Mouse (Mus musculus) stomach, postnatal 0 days (tissue): ENCODE data around the gene C2cd2. TPM values are rescaled to one million over a fixed set of nuclear protein-coding genes. Genes with fewer than 3 reads are reported as not detected.

Source experiments
- ATAC-seq: fragments of 200-750 bp; cut with Nextera tagmentation; 2 replicates; pipeline ENCODE4 v1.8.0; 2017; ENCODE audit not compliant: low FRiP score, low TSS enrichment
- DNase-seq: peaks from one replicate; pipeline ENCODE4 v3.0.0-alpha.2; 2016; ENCODE audit warnings: low spot score
- H3K27ac ChIP-seq: fragments of 300-500 bp; sonication (generic); replicated peaks from 2 replicates; pipeline ENCODE4 v1.5.1; 2014; ENCODE audit warnings: mild to moderate bottlenecking, control low read depth
- H3K27me3 ChIP-seq: fragments of 300-500 bp; sonication (generic); 2 replicates; pipeline ENCODE4 v1.6.1; 2014; ENCODE audit warnings: low read length; ENCODE audit not compliant: control insufficient read depth, insufficient read depth
- H3K36me3 ChIP-seq: fragments of 300-500 bp; sonication (generic); 2 replicates; pipeline ENCODE4 v1.6.1; 2014; ENCODE audit warnings: low read length, mixed read lengths; ENCODE audit not compliant: control insufficient read depth, insufficient read depth
- H3K4me1 ChIP-seq: fragments of 300-500 bp; sonication (generic); replicated peaks from 2 replicates; pipeline ENCODE4 v1.6.1; 2014; ENCODE audit warnings: antibody characterized with exemption; ENCODE audit not compliant: control insufficient read depth, insufficient read depth
- H3K4me2 ChIP-seq: fragments of 300-500 bp; sonication (generic); replicated peaks from 2 replicates; pipeline ENCODE4 v1.6.1; 2014; ENCODE audit warnings: low read depth, mild to moderate bottlenecking, control low read depth, moderate library complexity
- H3K4me3 ChIP-seq: fragments of 300-500 bp; sonication (generic); 2 replicates; pipeline ENCODE4 v1.5.1; 2014; ENCODE audit warnings: low read depth, low read length, control low read depth
- H3K9ac ChIP-seq: fragments of 300-500 bp; sonication (generic); 2 replicates; pipeline ENCODE4 v1.6.1; 2014; ENCODE audit warnings: mild to moderate bottlenecking, low read length, control low read depth, mixed read lengths
- H3K9me3 ChIP-seq: fragments of 300-500 bp; sonication (generic); 2 replicates; pipeline ENCODE4 v1.6.1; 2016; ENCODE audit warnings: low read length; ENCODE audit not compliant: control insufficient read depth
- CTCF ChIP-seq: IDR thresholded peaks from 2 replicates; pipeline ENCODE4 v1.5.1; 2016; ENCODE audit warnings: antibody characterized with exemption, low read depth, mild to moderate bottlenecking, moderate library complexity
- EP300 ChIP-seq: optimal IDR thresholded peaks from 2 replicates; pipeline ENCODE3; 2016; ENCODE audit warnings: antibody characterized with exemption
- WGBS: fragments of 180-500 bp; shearing (Covaris S2); extraction: QIAGEN DNeasy Blood & Tissue Kit; methylation state at CpG from one replicate; pipeline ENCODE4 v1.1.7; 2014; 5-methylcytosine and 5-hydroxymethylcytosine counted together
- polyA plus RNA-seq: library from polyadenylated mRNA; unstranded; fragments of >200 nt; fragmentation: Nextera tagmentation; extraction: Ambion mirVana; gene quantifications from 2 replicates; pipeline ENCODE4 v1.2.1, GENCODE M21; 2015

Gene C2cd2
- polyA plus RNA-seq, 1 experiment from 2014 or later: 14.0 TPM

GRCm38 (mm10) chr16:97832154-97832553 is 130.2 kb downstream of the C2cd2 start:
- no peak overlapping the region for H3K4me2 ChIP-seq
- peaks cover 28% of the 10 kb centered on the region for H3K36me3 ChIP-seq
- H3K9me3 ChIP-seq: no peaks in the 10 kb centered on the region
- WGBS: 85% methylated on average over 3 of the region's 3 CpGs
- no peak for DNase-seq
- no peaks in the 10 kb centered on the region for H3K4me1 ChIP-seq
- H3K4me3 ChIP-seq: no peak overlapping the region
- H3K27me3 ChIP-seq: no peaks in the 10 kb centered on the region
- no peak for TF ChIP-seq CTCF
- TF ChIP-seq EP300: no peak
- no peak for ATAC-seq
- H3K27ac ChIP-seq: no peak overlapping the region
- H3K9ac ChIP-seq: no peak overlapping the region

GRCm38 (mm10) chr16:97828207-97828606 is 134.2 kb downstream of the C2cd2 start:
- no peak overlapping the region for H3K9ac ChIP-seq
- H3K9me3 ChIP-seq: no peaks in the 10 kb centered on the region
- no peak overlapping the region for H3K4me2 ChIP-seq
- H3K36me3 ChIP-seq: peaks cover 16% of the 10 kb centered on the region; the same call in 1 of the 2 replicates
- H3K4me1 ChIP-seq: no peaks in the 10 kb centered on the region
- DNase-seq (no peak), ATAC-seq (no peak)
- 84% methylated on average over 1 of the region's 1 CpGs for WGBS
- TF ChIP-seq CTCF: no peak
- TF ChIP-seq EP300: no peak
- H3K27ac ChIP-seq: no peak overlapping the region
- no peaks in the 10 kb centered on the region for H3K27me3 ChIP-seq
- H3K4me3 ChIP-seq: no peak overlapping the region

DNA sequence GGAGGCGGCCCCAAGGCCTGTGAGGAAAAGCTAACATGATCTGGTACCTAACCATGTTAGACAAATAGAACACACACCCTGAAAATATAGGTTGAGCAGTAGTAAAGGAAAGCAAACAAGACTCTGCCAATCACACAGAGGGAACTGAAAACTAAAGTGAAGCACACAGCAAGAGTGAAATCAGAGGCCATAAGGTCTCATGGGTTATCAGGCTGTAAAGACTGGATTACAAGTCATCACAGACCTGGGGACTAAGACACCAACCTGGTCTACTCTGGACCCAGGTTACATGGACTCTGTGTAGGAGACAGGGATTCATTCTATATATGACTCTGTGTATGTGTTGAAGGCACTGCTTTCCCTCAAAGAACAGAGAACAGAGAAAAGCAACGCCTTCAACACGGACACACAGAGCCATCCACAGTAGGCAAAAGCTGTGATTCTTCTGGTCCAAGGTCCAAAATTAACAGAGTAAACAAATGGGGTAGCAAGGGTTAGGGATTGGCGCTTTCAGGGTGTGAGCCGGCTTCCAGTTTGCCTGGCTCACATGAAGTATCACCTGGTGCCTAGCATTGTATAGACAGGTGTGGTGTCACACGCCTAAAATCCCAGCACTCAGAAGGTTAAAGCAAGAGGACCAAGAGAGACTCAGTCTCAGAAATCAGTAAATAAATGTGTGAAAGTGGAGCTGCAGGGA is 138.9 kb downstream of the C2cd2 start:
- Histone ChIP-seq H3K9ac (no peak overlapping the region), H3K27me3 (no peaks in the 10 kb centered on the region), H3K36me3 (peaks cover 10% of the 10 kb centered on the region; the same call in 1 of the 2 replicates), H3K4me1 (no peaks in the 10 kb centered on the region), H3K4me2 (no peak overlapping the region), H3K27ac (no peak overlapping the region), H3K4me3 (no peak overlapping the region), H3K9me3 (no peaks in the 10 kb centered on the region)
- WGBS: 66% methylated on average over 6 of the region's 6 CpGs
- DNase-seq: no peak
- no peak for TF ChIP-seq EP300
- no peak for TF ChIP-seq CTCF
- peak; percentile 64 for ATAC-seq

- ATAC-seq (no peak), DNase-seq (no peak)
- Histone ChIP-seq H3K4me2 (no peak overlapping the region), H3K9ac (no peak overlapping the region), H3K4me1 (no peaks in the 10 kb centered on the region), H3K4me3 (no peak overlapping the region), H3K36me3 (peaks cover 17% of the 10 kb centered on the region), H3K27ac (no peak overlapping the region), H3K9me3 (no peaks in the 10 kb centered on the region), H3K27me3 (no peaks in the 10 kb centered on the region)
- no peak for TF ChIP-seq CTCF
- no peak for TF ChIP-seq EP300
- 84% methylated on average over 4 of the region's 4 CpGs for WGBS
Measured at GRCm38 (mm10) chr16:97819532-97819931, 142.9 kb downstream of the C2cd2 start.

- Histone ChIP-seq H3K27ac (no peak overlapping the region), H3K36me3 (peaks cover 22% of the 10 kb centered on the region)
- no peak for ATAC-seq
Measured at GRCm38 (mm10) chr16:97817414-97817813, 145.0 kb downstream of the C2cd2 start.

GRCm38 (mm10) chr16:97815269-97815668 is 147.1 kb downstream of the C2cd2 start:
- H3K27ac ChIP-seq: no peak overlapping the region
- H3K9ac ChIP-seq: no peak overlapping the region
- no peak overlapping the region for H3K4me2 ChIP-seq
- TF ChIP-seq EP300: no peak
- TF ChIP-seq CTCF: no peak
- H3K36me3 ChIP-seq: peaks cover 34% of the 10 kb centered on the region
- H3K4me3 ChIP-seq: no peak overlapping the region
- H3K27me3 ChIP-seq: no peaks in the 10 kb centered on the region
- peak; percentile 61; the same call in 1 of the 2 replicates for ATAC-seq
- H3K4me1 ChIP-seq: no peaks in the 10 kb centered on the region
- H3K9me3 ChIP-seq: no peaks in the 10 kb centered on the region
- WGBS: 87% methylated on average over 5 of the region's 5 CpGs
- peak; percentile 20 for DNase-seq

More at GRCm38 (mm10) chr16:97817414-97817813, 145.0 kb downstream of the C2cd2 start:
- H3K9me3 ChIP-seq: no peaks in the 10 kb centered on the region
- H3K27me3 ChIP-seq: no peaks in the 10 kb centered on the region
- TF ChIP-seq EP300 (no peak), CTCF (no peak)
- no peaks in the 10 kb centered on the region for H3K4me1 ChIP-seq
- DNase-seq: no peak
- H3K4me3 ChIP-seq: no peak overlapping the region
- H3K9ac ChIP-seq: no peak overlapping the region
- 76% methylated on average over 1 of the region's 1 CpGs for WGBS
- H3K4me2 ChIP-seq: no peak overlapping the region
